Mouse (Mus musculus) intestine, postnatal 0 days (tissue): ENCODE measurements around the gene Ky. TPM values are rescaled to one million over a fixed set of nuclear protein-coding genes. Genes with fewer than 3 reads are reported as not detected.

Experiments used
- ATAC-seq: fragments of 200-750 bp; cut with Nextera tagmentation; 2 replicates; pipeline ENCODE4 v1.8.0; 2017; ENCODE audit warnings: mild to moderate bottlenecking, moderate TSS enrichment, moderate library complexity
- H3K27ac ChIP-seq: fragments of 300-500 bp; sonication (generic); 2 replicates; pipeline ENCODE4 v1.5.1; 2014; ENCODE audit warnings: mild to moderate bottlenecking, low read depth, low read length, moderate library complexity
- H3K27me3 ChIP-seq: fragments of 300-500 bp; sonication (generic); replicated peaks from 2 replicates; pipeline ENCODE4 v1.6.1; 2014; ENCODE audit warnings: low read length, mixed read lengths; ENCODE audit not compliant: control insufficient read depth, insufficient read depth
- H3K36me3 ChIP-seq: fragments of 300-500 bp; sonication (generic); 2 replicates; pipeline ENCODE4 v1.6.1; 2014; ENCODE audit warnings: mild to moderate bottlenecking, moderate library complexity; ENCODE audit not compliant: control insufficient read depth, insufficient read depth
- H3K4me1 ChIP-seq: fragments of 300-500 bp; sonication (generic); replicated peaks from 2 replicates; pipeline ENCODE4 v1.6.1; 2014; ENCODE audit warnings: antibody characterized with exemption, low read length, mixed read lengths; ENCODE audit not compliant: control insufficient read depth, insufficient read depth
- H3K4me2 ChIP-seq: fragments of 300-500 bp; sonication (generic); replicated peaks from 2 replicates; pipeline ENCODE4 v1.6.1; 2014; ENCODE audit warnings: low read depth, mild to moderate bottlenecking, moderate library complexity
- H3K4me3 ChIP-seq: fragments of 300-500 bp; sonication (generic); 2 replicates; pipeline ENCODE4 v1.5.1; 2014; ENCODE audit warnings: low read depth, low read length
- H3K9ac ChIP-seq: fragments of 300-500 bp; sonication (generic); 2 replicates; pipeline ENCODE4 v1.6.1; 2014; ENCODE audit warnings: mild to moderate bottlenecking, low read depth, low read length
- H3K9me3 ChIP-seq: fragments of 300-500 bp; sonication (generic); 2 replicates; pipeline ENCODE4 v1.6.1; 2016; ENCODE audit warnings: mixed run types; ENCODE audit not compliant: control insufficient read depth
- CTCF ChIP-seq: sonication (generic); IDR thresholded peaks from 2 replicates; pipeline ENCODE4 v1.5.1; 2016; ENCODE audit warnings: low read depth, mild to moderate bottlenecking, control low read depth, antibody characterized with exemption, moderate library complexity
- WGBS: fragments of 180-500 bp; shearing (Covaris S2); extraction: QIAGEN DNeasy Blood & Tissue Kit; methylation state at CpG from one replicate; pipeline ENCODE4 v1.1.7; 2014; 5-methylcytosine and 5-hydroxymethylcytosine counted together
- polyA plus RNA-seq: library from polyadenylated mRNA; unstranded; fragments of >200 nt; fragmentation: Nextera tagmentation; extraction: Ambion mirVana; gene quantifications from 2 replicates; pipeline ENCODE4 v1.2.1, GENCODE M21; 2015

Gene Ky
- polyA plus RNA-seq, 1 experiment from 2014 or later = 0.10 TPM

- Histone ChIP-seq H3K27me3 (no peaks in the 10 kb centered on the region), H3K4me3 (no peak overlapping the region), H3K4me2 (no peak overlapping the region), H3K9me3 (no peaks in the 10 kb centered on the region), H3K9ac (no peak overlapping the region), H3K27ac (no peak overlapping the region), H3K36me3 (no peaks in the 10 kb centered on the region), H3K4me1 (no peaks in the 10 kb centered on the region; the same call in 1 of the 2 replicates)
- no peak for TF ChIP-seq CTCF
- whole genome bisulfite sequencing = 85% methylated on average over 4 of the region's 4 CpGs
- ATAC-seq = no peak
Observed at GRCm38 (mm10) chr9:102495266-102495665, 10.3 kb upstream of the Ky start.

- ATAC-seq = no peak
- H3K4me1 ChIP-seq = no peaks in the 10 kb centered on the region; the same call in 1 of the 2 replicates
- no peaks in the 10 kb centered on the region for H3K36me3 ChIP-seq
- no peak overlapping the region for H3K9ac ChIP-seq
- no peaks in the 10 kb centered on the region for H3K9me3 ChIP-seq
- no peak overlapping the region for H3K4me3 ChIP-seq
- no peak for TF ChIP-seq CTCF
- H3K4me2 ChIP-seq = no peak overlapping the region
- 76% methylated on average over 3 of the region's 3 CpGs for WGBS
- H3K27me3 ChIP-seq = no peaks in the 10 kb centered on the region
- no peak overlapping the region for H3K27ac ChIP-seq
Observed at GRCm38 (mm10) chr9:102496481-102497041, 9.0 kb upstream of the Ky start.

GRCm38 (mm10) chr9:102497089-102497690 lies 8.4 kb upstream of the Ky start:
- no peak for TF ChIP-seq CTCF
- ATAC-seq = no peak
- Histone ChIP-seq H3K4me1 (no peaks in the 10 kb centered on the region; the same call in 1 of the 2 replicates), H3K4me2 (no peak overlapping the region), H3K27me3 (no peaks in the 10 kb centered on the region), H3K9me3 (no peaks in the 10 kb centered on the region), H3K36me3 (no peaks in the 10 kb centered on the region), H3K9ac (no peak overlapping the region), H3K4me3 (no peak overlapping the region), H3K27ac (no peak overlapping the region)
- WGBS = 85% methylated on average over 9 of the region's 9 CpGs

- Histone ChIP-seq H3K9me3 (no peaks in the 10 kb centered on the region), H3K4me3 (no peak overlapping the region), H3K9ac (no peak overlapping the region), H3K4me2 (no peak overlapping the region), H3K27me3 (no peaks in the 10 kb centered on the region), H3K36me3 (no peaks in the 10 kb centered on the region), H3K4me1 (no peaks in the 10 kb centered on the region; the same call in 1 of the 2 replicates), H3K27ac (no peak overlapping the region)
- WGBS = 84% methylated on average over 9 of the region's 9 CpGs
- no peak for ATAC-seq
- no peak for TF ChIP-seq CTCF
Observed at GRCm38 (mm10) chr9:102497833-102498430, 7.6 kb upstream of the Ky start.

- no peaks in the 10 kb centered on the region for H3K36me3 ChIP-seq
- ATAC-seq = no peak
- no peaks in the 10 kb centered on the region for H3K27me3 ChIP-seq
- 96% methylated on average over 6 of the region's 6 CpGs for WGBS
- H3K27ac ChIP-seq = no peak overlapping the region
- H3K9me3 ChIP-seq = no peaks in the 10 kb centered on the region
- H3K4me1 ChIP-seq = no peaks in the 10 kb centered on the region; the same call in 1 of the 2 replicates
- no peak overlapping the region for H3K4me3 ChIP-seq
- H3K4me2 ChIP-seq = no peak overlapping the region
- TF ChIP-seq CTCF = no peak
- H3K9ac ChIP-seq = no peak overlapping the region
Observed at GRCm38 (mm10) chr9:102498701-102499100, 6.8 kb upstream of the Ky start.

- no peak overlapping the region for H3K4me3 ChIP-seq
- no peak overlapping the region for H3K27ac ChIP-seq
- no peaks in the 10 kb centered on the region for H3K36me3 ChIP-seq
- no peak overlapping the region for H3K4me2 ChIP-seq
- no peaks in the 10 kb centered on the region for H3K9me3 ChIP-seq
- no peaks in the 10 kb centered on the region; the same call in 1 of the 2 replicates for H3K4me1 ChIP-seq
- 89% methylated on average over 4 of the region's 4 CpGs for WGBS
- no peak for ATAC-seq
- no peaks in the 10 kb centered on the region for H3K27me3 ChIP-seq
- no peak overlapping the region for H3K9ac ChIP-seq
- no peak for TF ChIP-seq CTCF
Observed at GRCm38 (mm10) chr9:102499266-102499665, 6.3 kb upstream of the Ky start.
